Mouse (Mus musculus) hindbrain, embryonic 12.5 days (tissue): ENCODE measurements around the gene Pgc. TPM values are rescaled to one million over a fixed set of nuclear protein-coding genes. Genes with fewer than 3 reads are reported as not detected.

Source experiments
- ATAC-seq: fragments of 200-750 bp; cut with Nextera tagmentation; 2 replicates; pipeline ENCODE4 v1.8.0; 2017; ENCODE audit warnings: moderate TSS enrichment; ENCODE audit not compliant: low FRiP score
- H3K27ac ChIP-seq: fragments of 300-500 bp; sonication (generic); 2 replicates; pipeline ENCODE4 v1.5.1; 2016; ENCODE audit warnings: mild to moderate bottlenecking
- H3K27me3 ChIP-seq: fragments of 300-500 bp; sonication (generic); 2 replicates; pipeline ENCODE4 v1.6.1; 2016; ENCODE audit warnings: mild to moderate bottlenecking
- H3K36me3 ChIP-seq: fragments of 300-500 bp; sonication (generic); 2 replicates; pipeline ENCODE4 v1.6.1; 2016; ENCODE audit warnings: mild to moderate bottlenecking
- H3K4me1 ChIP-seq: fragments of 300-500 bp; sonication (generic); 2 replicates; pipeline ENCODE4 v1.6.1; 2016
- H3K4me2 ChIP-seq: fragments of 300-500 bp; sonication (generic); replicated peaks from 2 replicates; pipeline ENCODE4 v1.6.1; 2016; ENCODE audit warnings: mild to moderate bottlenecking
- H3K4me3 ChIP-seq: fragments of 300-500 bp; sonication (generic); 2 replicates; pipeline ENCODE4 v1.5.1; 2016; ENCODE audit warnings: mild to moderate bottlenecking
- H3K9ac ChIP-seq: fragments of 300-500 bp; sonication (generic); 2 replicates; pipeline ENCODE4 v1.6.1; 2016; ENCODE audit warnings: mild to moderate bottlenecking, moderate library complexity
- H3K9me3 ChIP-seq: fragments of 300-500 bp; sonication (generic); replicated peaks from 2 replicates; pipeline ENCODE4 v1.6.1; 2016; ENCODE audit warnings: mild to moderate bottlenecking
- WGBS: fragments of 180-500 bp; shearing (Covaris S2); methylation state at CpG from one replicate; pipeline ENCODE4 v1.1.7; 2016; 5-methylcytosine and 5-hydroxymethylcytosine counted together
- polyA plus RNA-seq: library from polyadenylated mRNA; unstranded; fragments of >200 nt; fragmentation: Nextera tagmentation; extraction: Ambion mirVana; gene quantifications from 2 replicates; pipeline ENCODE4 v1.2.1, GENCODE M21; 2016

Pgc gene
- polyA plus RNA-seq, 1 experiment from 2014 or later, result not detected

DNA sequence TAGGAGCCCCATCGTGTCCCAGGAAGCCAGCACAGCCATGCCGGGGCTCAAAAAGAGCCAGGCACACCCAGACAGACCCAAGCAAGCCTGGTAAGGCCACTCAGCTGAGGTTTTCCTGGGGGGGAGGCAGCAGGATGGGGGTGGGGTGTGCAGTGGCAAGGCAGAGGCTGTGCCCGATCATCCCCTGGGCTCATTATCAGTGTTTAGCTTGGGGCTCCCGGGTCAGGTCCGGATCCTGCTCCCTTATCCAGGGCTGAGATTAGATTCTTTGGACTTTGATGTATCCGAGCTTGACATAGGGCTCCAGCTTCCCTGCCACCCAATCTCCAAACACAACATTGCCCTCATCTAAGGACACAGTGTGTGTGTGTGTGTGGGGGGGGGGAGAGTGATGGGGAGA, 14.8 kb upstream of the Pgc start:
- Histone ChIP-seq H3K9ac (no peak overlapping the region), H3K9me3 (no peaks in the 10 kb centered on the region), H3K4me2 (no peak overlapping the region), H3K4me3 (no peak overlapping the region), H3K27ac (no peak overlapping the region), H3K4me1 (0 out of 2 replicates have a peak, but pooled peaks cover 2% of the 10 kb centered on the region), H3K27me3 (no peaks in the 10 kb centered on the region), H3K36me3 (no peaks in the 10 kb centered on the region)
- no peak for ATAC-seq
- 59% methylated on average over 6 of the region's 6 CpGs for WGBS

DNA sequence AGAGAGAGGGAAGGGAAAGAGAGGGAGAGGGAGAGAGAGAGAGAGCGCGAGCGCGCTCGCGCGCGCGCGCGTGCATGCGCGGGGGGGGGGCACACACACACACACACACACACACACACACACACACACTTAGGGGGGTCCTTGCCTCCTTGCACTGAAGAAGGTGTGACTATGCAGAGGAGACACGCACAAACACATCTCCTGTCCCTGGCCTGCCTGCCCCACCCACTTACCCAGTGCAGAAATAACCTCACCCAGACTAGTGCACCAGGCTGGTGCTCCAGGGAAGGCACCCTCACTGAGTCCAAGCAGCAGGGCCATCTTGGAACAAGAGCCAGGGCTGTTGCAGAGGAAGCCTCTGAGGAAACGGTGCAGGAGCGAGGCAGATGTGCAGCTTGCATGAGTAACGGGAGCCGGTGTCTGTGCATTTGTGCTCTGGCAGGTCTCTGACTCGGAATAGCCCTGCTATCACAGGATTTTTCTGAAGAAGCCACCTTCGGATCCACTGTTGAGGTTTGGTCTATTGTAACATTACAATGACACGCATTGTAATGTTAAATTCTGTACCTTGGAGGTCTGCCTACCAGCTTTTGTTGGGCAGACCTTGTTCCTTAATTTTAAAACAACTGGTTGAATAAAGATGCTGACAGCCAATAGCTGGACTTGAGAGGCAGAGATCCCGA, 13.6 kb upstream of the Pgc start:
- H3K9me3 ChIP-seq, result no peaks in the 10 kb centered on the region
- 0 out of 2 replicates have a peak, but pooled peaks cover 2% of the 10 kb centered on the region for H3K4me1 ChIP-seq
- H3K4me2 ChIP-seq, result no peak overlapping the region
- no peak overlapping the region for H3K27ac ChIP-seq
- no peak overlapping the region for H3K4me3 ChIP-seq
- ATAC-seq, result no peak
- WGBS, result 44% methylated on average over 15 of the region's 22 CpGs
- 0 out of 2 replicates have a peak, but pooled peaks cover 1% of the 10 kb centered on the region for H3K27me3 ChIP-seq
- H3K36me3 ChIP-seq, result no peaks in the 10 kb centered on the region
- H3K9ac ChIP-seq, result no peak overlapping the region

DNA sequence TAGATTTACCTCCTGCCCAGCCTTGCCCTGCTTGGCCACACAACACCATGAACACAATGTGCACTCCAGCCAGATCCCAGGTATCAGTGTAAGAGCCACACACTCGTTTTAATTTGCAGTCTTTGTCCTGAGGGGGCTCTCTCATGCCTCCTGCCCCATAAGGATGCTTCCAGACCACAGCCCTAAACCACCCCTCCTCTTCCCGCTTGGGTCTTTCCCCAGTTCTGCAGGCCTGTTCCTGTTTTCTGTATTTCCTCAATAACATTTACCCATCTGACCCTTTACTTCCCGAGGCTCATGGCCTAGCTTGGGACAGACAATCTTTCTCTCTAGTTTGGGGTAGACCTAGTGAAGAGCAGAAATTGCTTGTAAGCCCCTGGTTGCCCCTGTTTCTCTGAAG, 11.6 kb upstream of the Pgc start:
- H3K27me3 ChIP-seq, result 0 out of 2 replicates have a peak, but pooled peaks cover 3% of the 10 kb centered on the region
- no peak overlapping the region for H3K27ac ChIP-seq
- H3K9me3 ChIP-seq, result no peaks in the 10 kb centered on the region
- 55% methylated on average over 3 of the region's 3 CpGs for WGBS
- H3K4me2 ChIP-seq, result no peak overlapping the region
- no peak overlapping the region for H3K9ac ChIP-seq
- ATAC-seq, result no peak
- no peaks in the 10 kb centered on the region for H3K36me3 ChIP-seq
- no peak overlapping the region for H3K4me3 ChIP-seq
- H3K4me1 ChIP-seq, result 0 out of 2 replicates have a peak, but pooled peaks cover 2% of the 10 kb centered on the region

DNA sequence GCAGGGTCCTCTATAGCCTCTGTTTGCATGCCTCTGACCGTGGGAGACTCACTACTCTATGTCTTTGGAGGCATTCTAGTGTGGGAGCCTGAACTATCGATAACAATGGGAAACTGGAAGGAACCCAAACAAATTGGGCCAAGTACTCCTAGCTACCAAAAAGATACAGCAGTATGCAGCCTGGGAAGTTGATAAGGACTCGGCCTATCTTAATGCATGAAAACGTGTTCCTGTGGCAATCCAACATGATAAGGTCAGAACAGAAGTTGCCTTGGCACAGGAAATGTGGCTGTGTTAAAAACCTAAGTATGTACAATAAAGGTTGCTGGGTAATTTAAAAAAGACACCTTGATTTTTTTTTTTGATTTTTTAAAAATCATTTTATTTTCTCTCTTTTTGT, 5.5 kb upstream of the Pgc start:
- WGBS, result 90% methylated on average over 4 of the region's 4 CpGs
- Histone ChIP-seq H3K9ac (no peak overlapping the region), H3K27me3 (0 out of 2 replicates have a peak, but pooled peaks cover 3% of the 10 kb centered on the region), H3K9me3 (no peaks in the 10 kb centered on the region), H3K36me3 (no peaks in the 10 kb centered on the region), H3K4me1 (no peaks in the 10 kb centered on the region), H3K4me3 (no peak overlapping the region), H3K4me2 (no peak overlapping the region), H3K27ac (no peak overlapping the region)
- ATAC-seq, result no peak

DNA sequence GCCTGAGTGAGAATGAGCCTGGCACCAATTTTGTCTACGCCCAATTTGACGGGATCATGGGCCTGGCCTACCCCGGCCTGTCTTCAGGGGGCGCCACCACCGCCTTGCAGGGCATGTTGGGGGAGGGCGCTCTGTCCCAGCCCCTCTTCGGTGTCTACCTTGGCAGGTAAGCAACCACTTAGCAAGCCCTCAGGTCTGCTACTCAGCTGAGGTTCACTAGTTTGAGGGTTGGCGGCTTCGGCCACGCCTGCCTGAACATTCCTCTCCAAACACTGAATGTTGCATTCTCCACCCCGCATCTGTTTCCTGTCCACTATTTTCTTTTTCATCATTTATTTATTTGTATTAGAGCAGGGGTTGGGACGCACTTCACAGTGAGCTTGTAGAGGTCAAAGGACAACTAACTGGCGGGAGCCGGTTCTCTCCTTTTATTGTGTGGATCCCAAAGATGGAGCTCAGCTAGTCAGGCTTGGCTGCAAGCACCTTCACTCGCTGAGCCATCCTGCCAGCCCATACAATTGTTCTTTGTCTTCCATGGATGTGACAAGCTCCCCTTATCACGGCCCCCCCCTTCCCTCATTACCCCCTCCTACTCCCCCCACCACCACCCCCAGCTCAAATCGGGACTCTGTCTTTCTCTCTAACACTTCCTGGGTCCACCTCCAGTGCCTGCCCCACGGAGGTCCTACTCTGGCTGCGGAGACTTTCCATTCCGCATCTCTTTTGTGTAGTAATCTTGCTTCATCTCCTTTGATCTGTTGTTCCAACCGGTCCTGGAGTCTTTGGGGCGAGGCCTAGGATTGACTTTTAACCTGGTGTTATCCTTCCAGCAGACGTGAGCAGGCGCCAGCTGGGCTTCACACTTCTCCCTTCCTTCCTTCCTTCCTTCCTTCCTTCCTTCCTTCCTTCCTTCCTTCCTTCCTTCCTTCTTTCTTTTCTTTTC, 4.3 kb downstream of the Pgc start:
- no peak overlapping the region for H3K27ac ChIP-seq
- no peaks in the 10 kb centered on the region for H3K4me1 ChIP-seq
- no peak overlapping the region for H3K9ac ChIP-seq
- WGBS, result 50% methylated on average over 24 of the region's 24 CpGs
- ATAC-seq, result no peak
- peaks cover 3% of the 10 kb centered on the region; the same call in 1 of the 2 replicates for H3K27me3 ChIP-seq
- H3K36me3 ChIP-seq, result no peaks in the 10 kb centered on the region
- no peak overlapping the region for H3K4me3 ChIP-seq
- H3K4me2 ChIP-seq, result no peak overlapping the region
- no peaks in the 10 kb centered on the region for H3K9me3 ChIP-seq

DNA sequence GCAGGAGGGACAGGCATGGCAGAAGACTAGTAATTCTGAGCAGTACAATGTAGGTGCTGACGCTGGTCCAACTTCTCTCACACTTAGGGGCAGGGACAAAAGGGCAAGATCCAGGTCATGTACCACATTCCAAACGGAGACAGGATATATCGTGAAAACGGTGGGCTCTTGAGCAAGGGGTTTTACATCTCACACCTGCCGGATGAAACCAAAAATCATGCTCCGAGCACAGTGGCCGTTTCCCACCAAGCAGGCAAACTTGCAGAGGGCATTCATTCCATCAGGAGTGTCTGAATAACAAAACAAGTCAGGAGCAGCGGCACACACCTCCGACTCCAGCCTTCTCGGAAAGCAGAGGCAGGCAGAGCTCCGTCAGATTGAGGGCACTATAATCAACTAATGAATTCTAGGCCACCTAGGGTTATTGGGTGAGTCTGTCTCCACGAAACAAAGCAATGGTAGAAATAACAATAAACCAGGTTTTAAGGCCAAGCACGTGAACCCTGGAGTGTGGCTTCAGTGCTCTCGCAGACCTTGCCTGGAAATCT, 9.0 kb downstream of the Pgc start:
- Histone ChIP-seq H3K4me2 (no peak overlapping the region), H3K36me3 (no peaks in the 10 kb centered on the region), H3K27me3 (peaks cover 32% of the 10 kb centered on the region), H3K27ac (no peak overlapping the region), H3K4me1 (peaks cover 29% of the 10 kb centered on the region), H3K9ac (no peak overlapping the region), H3K9me3 (no peaks in the 10 kb centered on the region), H3K4me3 (no peak overlapping the region)
- WGBS, result 71% methylated on average over 14 of the region's 14 CpGs
- no peak for ATAC-seq

DNA sequence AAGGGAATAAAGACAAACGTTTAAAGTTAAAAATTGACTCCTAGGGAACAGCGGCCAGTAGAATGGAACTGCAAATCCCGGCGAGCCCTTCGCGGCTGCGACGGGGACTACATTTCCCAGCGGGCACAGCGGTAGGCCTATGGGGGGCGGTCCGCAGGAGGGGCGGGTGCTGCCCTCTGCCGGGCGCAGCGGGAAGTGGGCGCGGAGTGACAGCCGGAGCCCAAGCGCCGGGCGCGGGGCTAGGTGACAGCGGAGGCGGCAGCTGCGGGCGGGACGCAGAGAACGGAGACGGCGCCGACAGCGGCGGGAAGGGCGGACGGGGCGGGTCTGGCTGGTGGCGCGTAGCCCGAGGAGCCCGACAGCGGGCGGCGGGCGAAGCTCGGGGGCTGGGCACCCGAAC, 10.2 kb downstream of the Pgc start, which contains the start of gene Tfeb:
Gene Tfeb (plus strand): TSS at position 175 of the 400 bp plus-strand sequence.
- Histone ChIP-seq H3K36me3 (no peaks in the 10 kb centered on the region), H3K27me3 (peaks cover 32% of the 10 kb centered on the region), H3K27ac (peak within 1 kb of the TSS; percentile 52), H3K4me2 (peak within 1 kb of the TSS; percentile 90), H3K4me1 (peaks cover 29% of the 10 kb centered on the region), H3K9me3 (no peaks in the 10 kb centered on the region), H3K9ac (peak within 1 kb of the TSS; percentile 70), H3K4me3 (peak within 1 kb of the TSS; percentile 50)
- 0% methylated on average over 41 of the region's 47 CpGs for WGBS
- peak; percentile 70 for ATAC-seq

DNA sequence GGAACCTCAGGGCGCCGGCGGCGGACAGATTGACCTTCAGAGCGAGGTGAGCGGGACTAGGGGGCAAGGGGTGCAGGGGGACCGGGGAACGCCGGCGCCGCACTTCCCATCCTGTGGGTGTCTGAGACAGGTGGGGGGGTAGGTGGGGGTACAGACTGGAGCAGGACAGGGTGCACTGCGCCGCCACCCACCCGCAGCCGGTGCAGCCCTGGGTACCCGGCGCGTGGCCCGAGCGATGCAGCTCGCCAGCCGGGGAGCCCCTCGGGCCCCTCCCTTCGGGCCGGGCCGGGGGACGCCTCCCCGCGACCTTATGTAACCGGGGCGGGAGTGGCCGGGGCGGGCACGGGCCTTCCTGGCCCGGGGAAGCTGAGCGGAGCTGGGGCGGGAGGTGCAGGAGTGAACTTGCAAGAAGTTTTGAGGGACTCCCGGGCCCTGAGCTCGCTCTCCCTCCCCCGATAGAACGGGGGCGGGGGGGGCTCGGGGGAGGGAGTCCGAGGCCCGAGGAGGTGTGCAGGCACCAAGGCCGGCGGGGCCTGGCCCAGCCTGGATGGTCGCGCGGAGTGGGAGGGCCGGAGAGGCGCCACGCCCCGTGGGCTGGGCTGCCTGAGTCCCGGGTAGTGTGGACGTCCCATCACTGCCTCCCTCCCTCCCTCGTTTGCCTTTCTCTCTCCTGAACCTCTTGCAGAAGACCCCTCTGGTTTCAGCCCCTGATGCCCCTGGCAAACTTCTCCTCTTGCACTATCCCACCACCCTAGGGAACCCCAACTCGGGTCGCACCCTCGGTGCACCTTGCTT, 10.8 kb downstream of the Pgc start:
- WGBS, result 1% methylated on average over 36 of the region's 60 CpGs
- H3K27ac ChIP-seq, result peak overlapping the region; percentile 52
- peaks cover 32% of the 10 kb centered on the region for H3K27me3 ChIP-seq
- peak overlapping the region; percentile 70 for H3K9ac ChIP-seq
- H3K9me3 ChIP-seq, result no peaks in the 10 kb centered on the region
- H3K4me1 ChIP-seq, result peaks cover 29% of the 10 kb centered on the region
- H3K4me3 ChIP-seq, result peak overlapping the region; percentile 50
- H3K36me3 ChIP-seq, result no peaks in the 10 kb centered on the region
- H3K4me2 ChIP-seq, result peak overlapping the region; percentile 90
- peak; percentile 75 for ATAC-seq

DNA sequence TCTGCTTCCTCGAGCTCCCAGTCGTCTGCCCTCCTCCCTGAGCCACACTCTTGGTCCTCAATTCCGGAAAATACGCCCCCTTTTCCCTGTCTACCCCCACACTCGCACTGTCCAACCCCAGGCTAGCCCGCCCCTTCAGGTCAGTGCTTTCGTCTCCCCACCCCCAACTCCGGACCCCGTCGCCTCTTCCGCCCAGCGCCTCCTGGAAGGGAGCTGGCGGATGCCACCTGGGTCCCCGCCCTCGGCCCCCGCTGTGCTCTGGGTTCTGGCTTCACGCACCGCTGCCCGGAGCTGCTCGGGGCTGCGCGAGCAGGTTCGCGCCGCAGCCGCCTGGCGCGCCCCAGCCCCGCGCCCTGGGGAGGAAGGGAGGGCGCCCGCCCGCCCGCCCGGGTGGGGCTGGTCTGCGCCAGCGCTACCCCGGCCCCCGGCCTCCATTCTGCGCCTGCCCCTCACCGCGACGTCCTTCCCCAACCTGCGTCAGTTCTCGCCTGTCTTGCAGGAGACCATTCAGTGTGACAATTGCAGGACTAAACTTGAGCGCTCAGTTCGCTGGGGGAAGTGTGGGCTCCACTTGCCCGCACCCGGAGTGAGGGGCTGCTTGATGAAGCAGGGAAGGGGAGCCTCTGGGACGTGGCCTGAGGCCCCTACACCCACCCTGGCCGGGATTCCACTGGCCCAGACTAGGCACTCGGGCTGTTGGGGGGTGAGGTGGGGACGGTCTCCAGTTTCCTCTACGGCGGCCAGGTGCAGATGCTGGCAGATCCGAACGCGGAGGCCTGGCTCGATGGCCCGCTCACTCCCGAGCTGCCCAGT, 11.6 kb downstream of the Pgc start:
- no peaks in the 10 kb centered on the region for H3K9me3 ChIP-seq
- H3K4me3 ChIP-seq, result peak overlapping the region; percentile 50
- peak overlapping the region; percentile 70 for H3K9ac ChIP-seq
- H3K4me2 ChIP-seq, result peak overlapping the region; percentile 90
- H3K27me3 ChIP-seq, result peaks cover 32% of the 10 kb centered on the region
- H3K36me3 ChIP-seq, result no peaks in the 10 kb centered on the region
- WGBS, result under 1% methylated on average over 49 of the region's 61 CpGs
- peaks cover 29% of the 10 kb centered on the region for H3K4me1 ChIP-seq
- peak overlapping the region; percentile 52; the same call in 1 of the 2 replicates for H3K27ac ChIP-seq
- ATAC-seq, result peak; percentile 55

DNA sequence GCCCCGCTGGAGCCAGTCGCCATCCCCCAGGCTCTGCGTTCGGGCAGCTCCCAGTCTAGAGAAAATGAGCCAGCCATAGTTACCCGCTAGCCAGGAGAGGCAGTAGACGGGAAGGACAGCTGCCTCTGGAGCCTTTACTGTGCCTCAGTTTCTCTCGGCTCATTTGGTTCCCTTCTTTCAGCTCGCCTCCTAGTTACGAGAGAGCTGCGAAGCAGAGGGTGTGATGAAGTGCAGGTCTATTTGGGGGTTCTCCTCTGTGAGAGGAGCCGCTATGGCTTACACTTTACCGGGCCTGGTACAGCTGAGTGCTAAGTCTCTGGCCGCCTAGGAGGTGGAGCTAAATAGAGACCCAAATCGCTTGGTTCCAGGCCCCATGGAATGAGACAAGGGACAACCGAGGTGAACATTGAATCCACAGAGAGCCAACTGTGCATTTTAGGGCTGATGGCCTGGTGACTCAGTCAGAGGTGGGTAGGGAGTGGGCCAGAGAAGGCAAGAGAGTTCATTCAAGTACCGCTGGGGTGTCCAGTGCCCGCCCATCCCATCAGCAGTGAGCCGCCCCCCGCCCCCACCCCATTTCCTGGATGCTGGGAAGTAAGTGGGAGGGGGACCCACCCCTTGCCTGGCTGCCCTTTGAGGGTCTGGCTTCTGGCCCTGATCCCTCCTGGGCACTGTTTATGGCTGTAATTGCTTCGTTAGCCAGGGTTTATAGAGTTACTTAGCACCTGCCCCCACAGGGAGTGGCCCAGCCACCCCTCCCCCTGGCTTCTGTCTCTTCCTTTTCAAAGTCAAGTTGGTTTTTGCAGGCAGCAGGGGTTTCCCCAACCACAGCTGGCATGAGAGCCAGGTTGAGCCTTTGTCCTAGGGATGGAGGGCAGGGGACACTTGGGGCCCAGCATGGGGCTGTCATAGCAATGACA, 12.5 kb downstream of the Pgc start:
- Histone ChIP-seq H3K4me1 (peaks cover 29% of the 10 kb centered on the region), H3K4me3 (peak overlapping the region; percentile 50), H3K27ac (peak overlapping the region; percentile 52; the same call in 1 of the 2 replicates), H3K27me3 (peaks cover 29% of the 10 kb centered on the region), H3K4me2 (peak overlapping the region; percentile 90), H3K36me3 (no peaks in the 10 kb centered on the region), H3K9ac (peak overlapping the region; percentile 70; the same call in 1 of the 2 replicates), H3K9me3 (no peaks in the 10 kb centered on the region)
- WGBS, result 3% methylated on average over 20 of the region's 20 CpGs
- ATAC-seq, result no peak
